Mouse (Mus musculus): ENCODE results near the gene Icam2.

DNA sequence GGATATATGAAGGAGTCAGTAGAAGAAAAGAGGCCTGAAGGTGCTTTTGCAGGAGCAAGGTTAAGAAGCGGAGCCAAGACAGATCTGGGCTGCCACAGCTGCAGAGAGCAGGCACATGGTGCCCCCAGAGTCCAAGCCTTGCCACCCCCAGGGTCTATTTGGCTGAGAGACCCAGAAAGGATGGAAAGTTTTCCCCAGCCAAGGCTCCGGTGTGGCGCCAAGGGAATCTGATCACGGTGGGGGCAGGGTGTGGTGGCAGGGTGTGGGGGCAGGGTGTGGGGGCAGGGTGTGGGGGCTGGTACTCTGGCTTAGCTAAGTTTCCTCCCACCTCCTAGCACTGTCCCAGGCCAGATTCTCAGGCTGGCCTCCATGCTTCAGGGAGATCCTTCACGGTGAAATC lies 59.4 kb downstream of the Icam2 start:
- TF ChIP-seq CTCF (conservative IDR thresholded peaks at IDR 0.05; ENCODE audit: low read length) (no peak), NANOG (IDR thresholded peaks at IDR 0.05; ENCODE audit: borderline replicate concordance, low read length) (no peak), POU5F1 (IDR thresholded peaks at IDR 0.05; ENCODE audit: borderline replicate concordance, low read length) (no peak)
